Mouse (Mus musculus) midbrain, postnatal 0 days (tissue): ENCODE measurements around the gene Uqcrq. TPM values are rescaled to one million over a fixed set of nuclear protein-coding genes. Genes with fewer than 3 reads are reported as not detected.

Source experiments
- ATAC-seq: fragments of 200-750 bp; cut with Nextera tagmentation; 2 replicates; pipeline ENCODE4 v1.8.0; 2017; ENCODE audit warnings: moderate number of reproducible peaks, mild to moderate bottlenecking, moderate TSS enrichment, moderate library complexity; ENCODE audit not compliant: low FRiP score
- DNase-seq: peaks from one replicate; pipeline ENCODE4 v3.0.0-alpha.2; 2015; ENCODE audit warnings: low spot score
- H3K27ac ChIP-seq: fragments of 300-500 bp; sonication (generic); 2 replicates; pipeline ENCODE4 v1.5.1; 2014; ENCODE audit warnings: low read depth, mild to moderate bottlenecking, low read length, mixed read lengths
- H3K27me3 ChIP-seq: fragments of 300-500 bp; sonication (generic); 2 replicates; pipeline ENCODE4 v1.6.1; 2014; ENCODE audit warnings: low read length, control low read depth, mixed read lengths; ENCODE audit not compliant: insufficient read depth
- H3K36me3 ChIP-seq: fragments of 300-500 bp; sonication (generic); 2 replicates; pipeline ENCODE4 v1.6.1; 2014; ENCODE audit warnings: low read length, control low read depth, mixed read lengths; ENCODE audit not compliant: insufficient read depth
- H3K4me1 ChIP-seq: fragments of 300-500 bp; sonication (generic); 2 replicates; pipeline ENCODE4 v1.6.1; 2014; ENCODE audit warnings: mild to moderate bottlenecking, control low read depth, antibody characterized with exemption, low read length, mixed read lengths; ENCODE audit not compliant: insufficient read depth
- H3K4me2 ChIP-seq: fragments of 300-500 bp; sonication (generic); 2 replicates; pipeline ENCODE4 v1.6.1; 2014; ENCODE audit warnings: low read depth, mild to moderate bottlenecking, low read length, mixed read lengths; ENCODE audit not compliant: poor library complexity, severe bottlenecking
- H3K4me3 ChIP-seq: fragments of 300-500 bp; sonication (generic); 2 replicates; pipeline ENCODE4 v1.5.1; 2014; ENCODE audit warnings: low read depth, mild to moderate bottlenecking, low read length, moderate library complexity
- H3K9ac ChIP-seq: fragments of 300-500 bp; sonication (generic); replicated peaks from 2 replicates; pipeline ENCODE4 v1.6.1; 2014; ENCODE audit warnings: mild to moderate bottlenecking, low read length, moderate library complexity, mixed read lengths; ENCODE audit not compliant: poor library complexity, severe bottlenecking
- H3K9me3 ChIP-seq: fragments of 300-500 bp; sonication (generic); 2 replicates; pipeline ENCODE4 v1.6.1; 2016; ENCODE audit warnings: low read length, control low read depth
- CTCF ChIP-seq: IDR thresholded peaks from 2 replicates; pipeline ENCODE4 v1.5.1; 2016; ENCODE audit warnings: antibody characterized with exemption, mild to moderate bottlenecking
- WGBS: fragments of 180-500 bp; shearing (Covaris S2); extraction: QIAGEN DNeasy Blood & Tissue Kit; methylation state at CpG from one replicate; pipeline ENCODE4 v1.1.7; 2014; 5-methylcytosine and 5-hydroxymethylcytosine counted together
- polyA plus RNA-seq: library from polyadenylated mRNA; unstranded; fragments of >200 nt; fragmentation: Nextera tagmentation; extraction: Ambion mirVana; gene quantifications from 2 replicates; pipeline ENCODE4 v1.2.1, GENCODE M21; 2015
- total RNA-seq: library from RNA; depleted of rRNA; stranded (reverse); fragments of >200 nt; gene quantifications from 2 replicates; pipeline ENCODE4 v1.2.3, GENCODE M21; 2014

The Uqcrq gene
- total and polyA plus RNA-seq, 2 experiments from 2014 or later, result 23.8 to 860 TPM

DNA sequence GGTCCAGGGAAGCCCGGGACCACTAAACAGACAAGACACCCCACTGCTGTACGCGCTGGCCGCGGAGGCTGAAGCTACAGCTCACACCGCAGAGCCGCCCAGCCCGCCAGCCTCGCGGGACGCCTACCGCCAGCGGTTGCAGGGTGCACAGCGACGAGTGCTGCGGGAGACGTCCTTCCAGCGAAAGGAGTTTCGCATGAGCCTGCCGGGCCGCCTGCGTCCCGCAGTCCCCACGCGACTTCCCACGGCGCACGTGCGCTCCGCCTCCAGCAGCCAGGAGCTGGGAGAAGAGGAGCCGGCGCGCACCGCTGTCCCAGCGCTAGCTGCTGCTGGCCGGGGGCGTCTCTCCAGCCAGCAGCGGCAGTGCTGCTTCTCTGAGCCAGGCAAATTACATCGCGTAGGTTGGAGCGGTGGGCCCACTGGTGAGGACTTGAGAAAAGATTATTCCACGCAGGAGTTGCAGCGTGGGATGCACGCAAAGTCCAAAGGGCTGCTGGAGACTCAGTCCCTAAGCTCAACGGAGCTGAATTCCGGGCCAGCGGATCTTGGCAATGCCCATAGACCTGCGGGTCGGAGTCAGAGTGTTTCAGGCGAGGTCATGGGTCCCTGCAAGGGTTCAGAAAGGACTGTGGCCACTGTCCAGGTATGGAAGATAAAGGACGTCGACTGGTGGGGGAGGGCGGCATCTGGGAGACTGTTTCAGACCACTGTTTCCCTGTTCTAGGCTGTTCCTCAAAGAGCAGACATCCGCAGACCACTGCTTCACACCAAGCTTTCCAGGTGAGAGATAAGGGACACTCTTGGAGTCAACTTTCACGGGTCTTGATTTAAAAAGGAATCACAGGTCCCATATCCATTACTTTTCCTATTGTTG is 33.2 kb upstream of the Uqcrq start:
- 9% methylated on average over 53 of the region's 55 CpGs for WGBS
- Histone ChIP-seq H3K27ac (no peak overlapping the region), H3K9me3 (no peaks in the 10 kb centered on the region), H3K36me3 (no peaks in the 10 kb centered on the region), H3K4me3 (peak overlapping the region; percentile 33), H3K4me1 (no peaks in the 10 kb centered on the region), H3K4me2 (peak overlapping the region; percentile 67), H3K27me3 (peaks cover 50% of the 10 kb centered on the region), H3K9ac (no peak overlapping the region; the same call in 1 of the 2 replicates)
- ATAC-seq, result no peak
- no peak for DNase-seq
- TF ChIP-seq CTCF, result no peak

DNA sequence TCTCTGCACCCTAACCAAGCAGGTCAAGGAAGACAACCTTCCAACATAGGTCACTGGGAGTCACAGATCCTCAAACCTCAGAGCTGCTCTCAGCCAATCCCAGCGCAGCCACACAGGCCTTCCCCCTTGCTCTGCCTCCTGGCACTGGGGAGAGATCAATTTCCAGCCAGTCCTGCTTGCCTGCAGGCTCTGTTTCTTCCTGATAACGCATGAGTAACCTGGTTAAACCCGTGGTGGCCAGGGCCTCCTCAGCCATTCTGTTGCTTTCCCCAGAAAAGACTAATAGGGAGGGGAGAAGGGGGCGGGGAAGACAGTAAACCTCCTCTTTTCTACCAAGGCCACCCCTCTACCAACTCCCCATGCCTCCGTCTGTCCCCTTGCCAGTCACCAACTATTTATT is 31.1 kb upstream of the Uqcrq start:
- no peak for DNase-seq
- Histone ChIP-seq H3K9me3 (no peaks in the 10 kb centered on the region), H3K4me1 (no peaks in the 10 kb centered on the region), H3K27me3 (peaks cover 64% of the 10 kb centered on the region), H3K4me2 (no peak overlapping the region), H3K9ac (no peak overlapping the region), H3K36me3 (no peaks in the 10 kb centered on the region), H3K27ac (no peak overlapping the region), H3K4me3 (no peak overlapping the region)
- no peak for TF ChIP-seq CTCF
- no peak for ATAC-seq
- 27% methylated on average over 5 of the region's 5 CpGs for WGBS

DNA sequence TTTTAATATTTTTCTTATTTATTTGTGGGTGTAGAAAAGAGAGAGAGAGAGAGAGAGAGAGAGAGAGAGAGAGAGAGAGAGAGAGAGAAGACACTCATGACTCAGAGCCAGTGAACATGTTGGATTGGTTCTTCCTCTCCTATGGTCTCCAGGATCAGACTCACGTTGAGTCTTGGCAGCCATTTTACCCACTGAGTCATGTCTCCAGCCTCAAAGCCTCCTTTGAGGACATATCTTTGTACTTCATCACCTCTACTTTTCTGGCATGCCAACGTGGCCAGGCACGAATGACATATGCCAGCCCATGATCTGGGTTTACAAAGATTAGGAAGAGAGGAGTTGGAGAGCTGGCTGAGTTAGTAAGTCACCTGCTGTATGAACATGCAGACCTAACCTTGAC is 29.6 kb upstream of the Uqcrq start:
- Histone ChIP-seq H3K27me3 (peaks cover 60% of the 10 kb centered on the region), H3K9ac (no peak overlapping the region), H3K4me2 (no peak overlapping the region), H3K27ac (no peak overlapping the region), H3K4me1 (no peaks in the 10 kb centered on the region), H3K4me3 (no peak overlapping the region), H3K36me3 (no peaks in the 10 kb centered on the region), H3K9me3 (no peaks in the 10 kb centered on the region)
- TF ChIP-seq CTCF, result no peak
- DNase-seq (no peak), ATAC-seq (no peak)
- 84% methylated on average over 3 of the region's 3 CpGs for WGBS

DNA sequence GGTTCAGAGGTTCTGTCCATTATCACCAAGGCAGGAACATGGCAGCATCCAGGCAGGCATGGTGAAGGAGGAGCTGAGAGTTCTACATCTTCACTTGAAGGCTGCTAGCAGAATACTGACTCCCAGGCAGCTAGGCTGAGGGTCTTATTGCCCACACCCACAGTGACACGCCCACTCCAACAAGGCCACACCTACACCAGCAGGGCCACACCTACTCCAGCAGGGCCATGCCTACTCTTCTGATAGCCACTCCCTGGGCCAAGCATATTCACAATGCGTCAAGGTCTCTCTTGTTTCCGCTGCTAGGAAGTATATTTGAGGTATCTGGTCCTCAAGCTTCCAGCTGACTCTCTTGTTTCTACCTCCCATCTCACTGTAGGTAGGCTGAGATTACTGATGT is 28.4 kb upstream of the Uqcrq start:
- peaks cover 52% of the 10 kb centered on the region for H3K27me3 ChIP-seq
- DNase-seq (no peak), ATAC-seq (no peak)
- no peaks in the 10 kb centered on the region for H3K36me3 ChIP-seq
- H3K4me3 ChIP-seq, result no peak overlapping the region
- H3K9me3 ChIP-seq, result no peaks in the 10 kb centered on the region
- H3K4me2 ChIP-seq, result no peak overlapping the region
- H3K27ac ChIP-seq, result no peak overlapping the region
- TF ChIP-seq CTCF, result no peak
- no peak overlapping the region for H3K9ac ChIP-seq
- no peaks in the 10 kb centered on the region for H3K4me1 ChIP-seq
- WGBS, result 70% methylated on average over 3 of the region's 3 CpGs

DNA sequence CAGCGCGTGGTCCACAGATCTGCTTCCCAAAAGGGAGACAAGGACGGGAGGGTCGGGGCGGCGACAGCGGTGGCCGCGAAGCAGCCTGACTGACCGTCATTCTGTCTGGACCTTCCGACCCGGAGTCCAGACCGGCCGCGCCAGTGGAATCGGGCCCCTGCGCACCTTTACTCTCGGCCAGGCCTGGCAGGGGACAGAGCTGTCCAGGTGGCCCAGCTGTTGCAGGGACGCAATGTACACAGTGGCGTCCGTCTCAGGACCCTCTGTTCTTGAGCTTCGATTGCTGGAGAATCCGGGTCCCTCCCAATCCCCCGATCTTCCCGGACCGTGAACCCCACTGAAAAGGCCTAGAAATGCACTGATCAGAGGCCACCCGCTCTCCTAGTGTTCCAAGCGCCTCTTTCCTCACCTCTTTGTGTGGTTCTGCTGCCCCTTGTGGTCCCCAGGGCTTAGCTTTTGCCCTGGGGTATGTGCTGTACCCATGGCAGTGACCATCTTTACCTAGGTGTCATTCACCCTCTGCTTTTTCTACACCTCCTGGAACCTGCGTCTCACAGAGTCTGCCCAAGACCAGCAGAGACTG is 26.8 kb upstream of the Uqcrq start:
- H3K4me3 ChIP-seq, result peak overlapping the region; percentile 40
- DNase-seq, result no peak

More for the DNA sequence above, 26.8 kb upstream of the Uqcrq start:
- ATAC-seq, result no peak
- Histone ChIP-seq H3K9me3 (no peaks in the 10 kb centered on the region), H3K27me3 (peaks cover 41% of the 10 kb centered on the region), H3K4me1 (no peaks in the 10 kb centered on the region), H3K4me2 (peak overlapping the region; percentile 76), H3K9ac (peak overlapping the region; percentile 51), H3K36me3 (no peaks in the 10 kb centered on the region), H3K27ac (no peak overlapping the region)
- peak; percentile 28 for TF ChIP-seq CTCF
- WGBS, result 8% methylated on average over 26 of the region's 29 CpGs
